In the genomic region with DNA sequence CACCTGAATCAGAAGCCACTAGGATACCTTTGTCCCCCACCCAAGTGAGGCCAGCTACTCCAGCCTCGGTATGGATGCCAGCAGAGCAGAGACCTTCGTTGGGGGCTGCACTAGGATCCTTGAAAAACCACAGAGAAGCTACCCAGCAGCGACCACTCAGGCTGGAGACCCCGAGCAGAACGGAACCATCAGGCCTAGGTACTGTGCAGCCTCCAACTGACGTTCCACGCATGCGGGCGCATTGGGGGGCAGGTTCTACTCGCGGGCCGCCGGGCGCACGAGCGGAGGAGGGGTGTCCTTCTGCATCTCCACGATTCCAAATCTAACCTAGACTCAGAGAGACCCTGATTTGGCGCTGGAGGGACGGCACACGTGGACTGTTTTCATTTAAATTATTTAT, we compare ENCODE assay signal across 23 mouse cellular contexts. TPM values are rescaled to one million over a fixed set of nuclear protein-coding genes. Genes with fewer than 3 reads are reported as not detected.
DNase-seq lines count a peak whose midpoint lies in the region; ATAC-seq lines count a peak whose summit lies in the region.
"Had no signal": no experiment of that assay in that cellular context is flagged by ENCODE, and none has a peak within 500 bp of the region (broad histone marks: within the 10 kb centered on the region; RNA-seq: fewer than 3 reads in every experiment).

No protein-coding gene starts in this region.

- no peak overlapping the region for H3K4me2 ChIP-seq in heart, embryonic 12.5 days
- H3K4me2 ChIP-seq in kidney, embryonic 14.5 days (replicated peaks; ENCODE audit: low read depth, low read length): no peak overlapping the region
- H3K4me2 ChIP-seq in kidney, embryonic 16.5 days (replicated peaks; ENCODE audit: low read depth, low read length): no peak overlapping the region
- H3K4me2 ChIP-seq in midbrain, embryonic 12.5 days (replicated peaks): no peak overlapping the region
- H3K4me2 ChIP-seq in midbrain, embryonic 14.5 days (ENCODE audit: low read length): no peak overlapping the region
- no peak overlapping the region for H3K4me2 ChIP-seq in midbrain, embryonic 16.5 days (ENCODE audit: low read length)
- H3K4me2 ChIP-seq in liver, embryonic 12.5 days: no peak overlapping the region
- H3K4me2 ChIP-seq: embryonic facial prominence, embryonic 12.5 days; heart, embryonic 13.5 days had no signal

- DNase-seq in heart, postnatal 4 days: no peak
- DNase-seq in midbrain, embryonic 14.5 days: no peak
- DNase-seq: adrenal gland, postnatal 14 days; cerebellum, adult 11-12 months; cerebellum, adult 9-10 months; cerebellum, postnatal 25 days; forebrain, postnatal 0 days; gastrocnemius, postnatal 14 days had no signal

- no peak overlapping the region for H3K9ac ChIP-seq in heart, embryonic 12.5 days
- no peak overlapping the region for H3K9ac ChIP-seq in kidney, embryonic 14.5 days (ENCODE audit: low read depth, low read length)
- H3K9ac ChIP-seq in kidney, embryonic 16.5 days (replicated peaks; ENCODE audit: low read length): no peak overlapping the region
- H3K9ac ChIP-seq in midbrain, embryonic 12.5 days (replicated peaks): no peak overlapping the region
- no peak overlapping the region for H3K9ac ChIP-seq in midbrain, embryonic 14.5 days (replicated peaks; ENCODE audit: low read length)
- H3K9ac ChIP-seq in midbrain, embryonic 16.5 days (ENCODE audit: low read depth, low read length): no peak overlapping the region
- no peak overlapping the region for H3K9ac ChIP-seq in liver, embryonic 12.5 days
- H3K9ac ChIP-seq: embryonic facial prominence, embryonic 12.5 days; forebrain, postnatal 0 days; heart, embryonic 13.5 days had no signal

- no peak overlapping the region for H3K4me3 ChIP-seq in heart, embryonic 12.5 days
- no peak overlapping the region for H3K4me3 ChIP-seq in kidney, embryonic 14.5 days (ENCODE audit: low read length)
- no peak overlapping the region for H3K4me3 ChIP-seq in kidney, embryonic 16.5 days (ENCODE audit: low read length)
- no peak overlapping the region for H3K4me3 ChIP-seq in midbrain, embryonic 12.5 days
- no peak overlapping the region for H3K4me3 ChIP-seq in midbrain, embryonic 14.5 days (replicated peaks; ENCODE audit: low read depth, low read length)
- no peak overlapping the region for H3K4me3 ChIP-seq in midbrain, embryonic 16.5 days (ENCODE audit: low read depth, low read length)
- no peak overlapping the region for H3K4me3 ChIP-seq in liver, embryonic 12.5 days
- H3K4me3 ChIP-seq: embryonic facial prominence, embryonic 12.5 days; heart, embryonic 13.5 days had no signal

- H3K9me3 ChIP-seq in heart, embryonic 12.5 days (replicated peaks): no peaks in the 10 kb centered on the region
- H3K9me3 ChIP-seq in kidney, embryonic 14.5 days (ENCODE audit: control insufficient read depth, low read length): no peaks in the 10 kb centered on the region
- no peaks in the 10 kb centered on the region for H3K9me3 ChIP-seq in kidney, embryonic 16.5 days (ENCODE audit: low read length)
- H3K9me3 ChIP-seq in midbrain, embryonic 12.5 days: no peaks in the 10 kb centered on the region
- H3K9me3 ChIP-seq in midbrain, embryonic 14.5 days (ENCODE audit: control insufficient read depth, low read length): no peaks in the 10 kb centered on the region
- H3K9me3 ChIP-seq in midbrain, embryonic 16.5 days (replicated peaks; ENCODE audit: control insufficient read depth, low read length, poor library complexity, severe bottlenecking): no peaks in the 10 kb centered on the region
- H3K9me3 ChIP-seq in liver, embryonic 12.5 days (replicated peaks): no peaks in the 10 kb centered on the region
- H3K9me3 ChIP-seq: embryonic facial prominence, embryonic 12.5 days; heart, embryonic 13.5 days had no signal

- no peak overlapping the region for H3K27ac ChIP-seq in heart, embryonic 12.5 days (ENCODE audit: poor library complexity, severe bottlenecking)
- no peak overlapping the region for H3K27ac ChIP-seq in kidney, embryonic 14.5 days (ENCODE audit: low read depth, low read length)
- H3K27ac ChIP-seq in kidney, embryonic 16.5 days (ENCODE audit: low read length): no peak overlapping the region
- H3K27ac ChIP-seq in midbrain, embryonic 12.5 days (replicated peaks): no peak overlapping the region
- no peak overlapping the region for H3K27ac ChIP-seq in midbrain, embryonic 14.5 days (replicated peaks; ENCODE audit: low read depth, low read length)
- H3K27ac ChIP-seq in midbrain, embryonic 16.5 days (ENCODE audit: low read length): no peak overlapping the region
- no peak overlapping the region for H3K27ac ChIP-seq in liver, embryonic 12.5 days
- H3K27ac ChIP-seq: embryonic facial prominence, embryonic 12.5 days had no signal

- peaks cover 28% of the 10 kb centered on the region for H3K36me3 ChIP-seq in heart, embryonic 12.5 days
- peaks cover 15% of the 10 kb centered on the region for H3K36me3 ChIP-seq in kidney, embryonic 14.5 days (ENCODE audit: control insufficient read depth, insufficient read depth, low read length)
- peaks cover 23% of the 10 kb centered on the region for H3K36me3 ChIP-seq in kidney, embryonic 16.5 days (ENCODE audit: insufficient read depth, low read length)
- H3K36me3 ChIP-seq in midbrain, embryonic 12.5 days: peaks cover 13% of the 10 kb centered on the region
- peaks cover 23% of the 10 kb centered on the region; the same call in 1 of the 2 replicates for H3K36me3 ChIP-seq in midbrain, embryonic 14.5 days (ENCODE audit: control insufficient read depth, insufficient read depth, low read length)
- no peaks in the 10 kb centered on the region for H3K36me3 ChIP-seq in midbrain, embryonic 16.5 days (ENCODE audit: control insufficient read depth, insufficient read depth, low read length)
- peaks cover 5% of the 10 kb centered on the region; the same call in 1 of the 2 replicates for H3K36me3 ChIP-seq in liver, embryonic 12.5 days

- 93% methylated on average over 20 of the region's 20 CpGs for WGBS in heart, embryonic 12.5 days
- WGBS in kidney, embryonic 14.5 days: 94% methylated on average over 20 of the region's 20 CpGs
- 90% methylated on average over 20 of the region's 20 CpGs for WGBS in kidney, embryonic 16.5 days
- 96% methylated on average over 20 of the region's 20 CpGs for WGBS in midbrain, embryonic 12.5 days
- 94% methylated on average over 20 of the region's 20 CpGs for WGBS in midbrain, embryonic 14.5 days
- WGBS in midbrain, embryonic 16.5 days: 96% methylated on average over 20 of the region's 20 CpGs
- WGBS in liver, embryonic 12.5 days (ENCODE audit: insufficient replicate concordance): 79% methylated on average over 20 of the region's 20 CpGs

- peaks cover 15% of the 10 kb centered on the region for H3K4me1 ChIP-seq in heart, embryonic 12.5 days (replicated peaks)
- no peaks in the 10 kb centered on the region for H3K4me1 ChIP-seq in kidney, embryonic 14.5 days (ENCODE audit: control insufficient read depth, insufficient read depth, low read length)
- peaks cover 11% of the 10 kb centered on the region for H3K4me1 ChIP-seq in kidney, embryonic 16.5 days (ENCODE audit: insufficient read depth, low read length)
- H3K4me1 ChIP-seq in midbrain, embryonic 12.5 days: peaks cover 7% of the 10 kb centered on the region
- no peaks in the 10 kb centered on the region for H3K4me1 ChIP-seq in midbrain, embryonic 14.5 days (ENCODE audit: control insufficient read depth, insufficient read depth, low read length)
- 0 out of 2 replicates have a peak, but pooled peaks cover 2% of the 10 kb centered on the region for H3K4me1 ChIP-seq in midbrain, embryonic 16.5 days (ENCODE audit: control insufficient read depth, insufficient read depth, low read length)
- peaks cover 6% of the 10 kb centered on the region for H3K4me1 ChIP-seq in liver, embryonic 12.5 days

- no peaks in the 10 kb centered on the region for H3K27me3 ChIP-seq in heart, embryonic 12.5 days (replicated peaks)
- no peaks in the 10 kb centered on the region for H3K27me3 ChIP-seq in kidney, embryonic 14.5 days (ENCODE audit: control insufficient read depth, insufficient read depth, low read length)
- H3K27me3 ChIP-seq in kidney, embryonic 16.5 days (ENCODE audit: insufficient read depth, low read length): no peaks in the 10 kb centered on the region
- H3K27me3 ChIP-seq in midbrain, embryonic 12.5 days: no peaks in the 10 kb centered on the region
- no peaks in the 10 kb centered on the region for H3K27me3 ChIP-seq in midbrain, embryonic 14.5 days (ENCODE audit: control insufficient read depth, insufficient read depth, low read length)
- no peaks in the 10 kb centered on the region for H3K27me3 ChIP-seq in midbrain, embryonic 16.5 days (ENCODE audit: control insufficient read depth, insufficient read depth, low read depth, low read length)
- H3K27me3 ChIP-seq in liver, embryonic 12.5 days (replicated peaks): no peaks in the 10 kb centered on the region
- H3K27me3 ChIP-seq: CH12.LX; embryonic facial prominence, embryonic 12.5 days; heart, embryonic 13.5 days; Patski had no signal

- ATAC-seq in heart, embryonic 12.5 days (ENCODE audit: insufficient number of reproducible peaks, low FRiP score): peak; percentile 29; the same call in 1 of the 2 replicates
- ATAC-seq in kidney, embryonic 14.5 days (ENCODE audit: low FRiP score, low TSS enrichment): peak; percentile 7; the same call in 1 of the 2 replicates
- ATAC-seq in kidney, embryonic 16.5 days (ENCODE audit: low FRiP score, low TSS enrichment): no peak
- peak; percentile 51 for ATAC-seq in midbrain, embryonic 12.5 days (ENCODE audit: low FRiP score, low read depth)
- ATAC-seq in midbrain, embryonic 14.5 days (ENCODE audit: low FRiP score, low TSS enrichment): no peak
- ATAC-seq in midbrain, embryonic 16.5 days: peak; percentile 39
- no peak for ATAC-seq in liver, embryonic 12.5 days
- ATAC-seq: activated CD4-positive, CD25-positive, alpha-beta regulatory T cell, adult 4 months; forebrain, postnatal 0 days; Patski had no signal

RNA-seq across cellular contexts. Expression of a gene that starts 13.7 kb away (rescaled TPM):
- 34.1 and 35.8 TPM in 2 replicates for polyA plus RNA-seq in heart, embryonic 12.5 days (2016; fragmentation: Nextera tagmentation; extraction: Ambion mirVana)
- total RNA-seq in heart, postnatal 4 days (2021): 10 to 100 TPM; 27.1 to 29.5 TPM
- 36.2 and 67.0 TPM in 2 replicates for polyA plus RNA-seq in kidney, embryonic 14.5 days (2014; fragmentation: Nextera tagmentation; extraction: Ambion mirVana)
- polyA plus RNA-seq in kidney, embryonic 16.5 days (2015; fragmentation: Nextera tagmentation; extraction: Ambion mirVana): 31.2 and 32.0 TPM in 2 replicates
- polyA plus RNA-seq in midbrain, embryonic 12.5 days (2016; fragmentation: Nextera tagmentation; extraction: Ambion mirVana): 55.4 and 66.0 TPM in 2 replicates
- 28.4 and 40.6 TPM in 2 replicates for polyA plus RNA-seq in midbrain, embryonic 14.5 days (2014; fragmentation: Nextera tagmentation; extraction: Ambion mirVana)
- 19.2 and 22.3 TPM in 2 replicates for polyA plus RNA-seq in midbrain, embryonic 16.5 days (2015; fragmentation: Nextera tagmentation; extraction: Ambion mirVana)
- polyA plus RNA-seq in liver, embryonic 12.5 days (2016; fragmentation: Nextera tagmentation; extraction: Ambion mirVana): 9.7 and 9.8 TPM in 2 replicates
- polyA plus RNA-seq: activated CD4-positive, CD25-positive, alpha-beta regulatory T cell, adult 4 months had no signal

RNA-seq across cellular contexts. Expression of a gene that starts 36.9 kb away (rescaled TPM):
- 0.18 and 0.22 TPM in 2 replicates for polyA plus RNA-seq in heart, embryonic 12.5 days (2016; fragmentation: Nextera tagmentation; extraction: Ambion mirVana)
- under 1 TPM in 1 of 2 experiments, not detected in 1; 0.29 TPM for total RNA-seq in heart, postnatal 4 days (2021)
- 0.77 and 1.1 TPM in 2 replicates for polyA plus RNA-seq in kidney, embryonic 14.5 days (2014; fragmentation: Nextera tagmentation; extraction: Ambion mirVana)
- polyA plus RNA-seq in kidney, embryonic 16.5 days (2015; fragmentation: Nextera tagmentation; extraction: Ambion mirVana): 0.80 and 1.0 TPM in 2 replicates
- 0.51 and 1.4 TPM in 2 replicates for polyA plus RNA-seq in midbrain, embryonic 12.5 days (2016; fragmentation: Nextera tagmentation; extraction: Ambion mirVana)
- 3.5 TPM in 2 replicates for polyA plus RNA-seq in midbrain, embryonic 14.5 days (2014; fragmentation: Nextera tagmentation; extraction: Ambion mirVana)
- polyA plus RNA-seq in midbrain, embryonic 16.5 days (2015; fragmentation: Nextera tagmentation; extraction: Ambion mirVana): 3.4 and 4.2 TPM in 2 replicates
- 0.77 and 1.3 TPM in 2 replicates for polyA plus RNA-seq in liver, embryonic 12.5 days (2016; fragmentation: Nextera tagmentation; extraction: Ambion mirVana)
- total RNA-seq: adrenal gland, adult 18-20 months; adrenal gland, postnatal 14 days; CH12.LX; gastrocnemius, adult 18-20 months; gastrocnemius, postnatal 14 days; heart, adult 8-10 months; hematopoietic stem cell, adult 5-6 weeks had no signal

Comparison
In these comparisons a context has a peak if more than half of its experiments do, and no peak if none do; other contexts are left out.
1. ATAC-seq: peak in heart, embryonic 12.5 days (single experiment), kidney, embryonic 14.5 days (single experiment), midbrain, embryonic 12.5 days (single experiment) and midbrain, embryonic 16.5 days (single experiment); none in kidney, embryonic 16.5 days (single experiment), midbrain, embryonic 14.5 days (single experiment) and liver, embryonic 12.5 days (single experiment).